Mouse (Mus musculus) liver, embryonic 14.5 days (tissue): Measurements from ENCODE around the gene Cnpy4. TPM values are rescaled to one million over a fixed set of nuclear protein-coding genes. Genes with fewer than 3 reads are reported as not detected.

Experiments
- ATAC-seq: fragments of 200-750 bp; cut with Nextera tagmentation; 2 replicates; pipeline ENCODE4 v1.8.0; 2017; ENCODE audit warnings: moderate number of reproducible peaks, mild to moderate bottlenecking, moderate library complexity; ENCODE audit not compliant: insufficient read depth
- DNase-seq, 3 experiments: peaks; one replicate each; pipeline ENCODE4 v3.0.0-alpha.2; 2012 to 2013; ENCODE audit warnings: low read depth in 3 of 3, low spot score in 3 of 3
- H3K27ac ChIP-seq: fragments of 300-500 bp; sonication (generic); 2 replicates; pipeline ENCODE4 v1.5.1; 2014; ENCODE audit warnings: moderate library complexity, mild to moderate bottlenecking, control low read depth, inconsistent platforms
- H3K27me3 ChIP-seq: fragments of 300-500 bp; sonication (generic); 2 replicates; pipeline ENCODE4 v1.6.1; 2014; ENCODE audit warnings: mild to moderate bottlenecking, low read length, moderate library complexity; ENCODE audit not compliant: control insufficient read depth, insufficient read depth
- H3K36me3 ChIP-seq: fragments of 300-500 bp; sonication (generic); replicated peaks from 2 replicates; pipeline ENCODE4 v1.6.1; 2014; ENCODE audit warnings: low read depth; ENCODE audit not compliant: control insufficient read depth, insufficient read depth
- H3K4me1 ChIP-seq, 2 experiments: fragments of 200-500 bp in 1 of 2; fragments of 300-500 bp in 1 of 2; sonication (generic) in 1 of 2; replicated peaks; 2 replicates each; pipeline ENCODE4 v1.6.1; 2012 to 2014; ENCODE audit warnings: antibody characterized with exemption in 1 of 2, inconsistent platforms in 1 of 2, low read length in 1 of 2; ENCODE audit not compliant: control insufficient read depth in 2 of 2, insufficient read depth in 2 of 2
- H3K4me2 ChIP-seq: fragments of 300-500 bp; sonication (generic); 2 replicates; pipeline ENCODE4 v1.6.1; 2014; ENCODE audit warnings: low read depth, mild to moderate bottlenecking, control low read depth, moderate library complexity
- H3K4me3 ChIP-seq, 2 experiments: fragments of 200-500 bp in 1 of 2; fragments of 300-500 bp in 1 of 2; sonication (generic) in 1 of 2; 2 replicates each; pipeline ENCODE4 v1.5.1; 2012 to 2014; ENCODE audit warnings: low read depth in 2 of 2, low read length in 2 of 2, mild to moderate bottlenecking in 2 of 2, control low read depth in 1 of 2, inconsistent platforms in 1 of 2, moderate library complexity in 1 of 2; ENCODE audit not compliant: insufficient read depth in 1 of 2
- H3K9ac ChIP-seq: fragments of 300-500 bp; sonication (generic); replicated peaks from 2 replicates; pipeline ENCODE4 v1.6.1; 2014; ENCODE audit warnings: mild to moderate bottlenecking, control low read depth, moderate library complexity
- H3K9me3 ChIP-seq: fragments of 300-500 bp; sonication (generic); 2 replicates; pipeline ENCODE4 v1.6.1; 2016; ENCODE audit warnings: low read length, mixed read lengths; ENCODE audit not compliant: control insufficient read depth
- CTCF ChIP-seq: IDR thresholded peaks from 2 replicates; pipeline ENCODE4 v1.5.1; 2016; ENCODE audit warnings: antibody characterized with exemption, low read depth, control low read depth
- EP300 ChIP-seq: IDR thresholded peaks from 2 replicates; pipeline ENCODE4 v1.6.1; 2016; ENCODE audit warnings: antibody characterized with exemption, low read depth
- WGBS: fragments of 180-500 bp; shearing (Covaris S2); extraction: QIAGEN DNeasy Blood & Tissue Kit; methylation state at CpG from one replicate; pipeline ENCODE4 v1.1.7; 2014; ENCODE audit not compliant: insufficient replicate concordance; 5-methylcytosine and 5-hydroxymethylcytosine counted together
- polyA plus RNA-seq, 2 experiments: library from polyadenylated mRNA; depleted of rRNA in 1 of 2; stranded (reverse) in 1 of 2; unstranded in 1 of 2; fragments of >200 nt; fragmentation: Nextera tagmentation in 1 of 2; extraction: Ambion mirVana in 1 of 2; gene quantifications; 2 replicates each; pipeline versions ENCODE4 v1.2.1 to v1.2.3; 2012 to 2014

Cnpy4 gene
- polyA plus RNA-seq, 2 experiments = 9.5 to 12.6 TPM

DNA sequence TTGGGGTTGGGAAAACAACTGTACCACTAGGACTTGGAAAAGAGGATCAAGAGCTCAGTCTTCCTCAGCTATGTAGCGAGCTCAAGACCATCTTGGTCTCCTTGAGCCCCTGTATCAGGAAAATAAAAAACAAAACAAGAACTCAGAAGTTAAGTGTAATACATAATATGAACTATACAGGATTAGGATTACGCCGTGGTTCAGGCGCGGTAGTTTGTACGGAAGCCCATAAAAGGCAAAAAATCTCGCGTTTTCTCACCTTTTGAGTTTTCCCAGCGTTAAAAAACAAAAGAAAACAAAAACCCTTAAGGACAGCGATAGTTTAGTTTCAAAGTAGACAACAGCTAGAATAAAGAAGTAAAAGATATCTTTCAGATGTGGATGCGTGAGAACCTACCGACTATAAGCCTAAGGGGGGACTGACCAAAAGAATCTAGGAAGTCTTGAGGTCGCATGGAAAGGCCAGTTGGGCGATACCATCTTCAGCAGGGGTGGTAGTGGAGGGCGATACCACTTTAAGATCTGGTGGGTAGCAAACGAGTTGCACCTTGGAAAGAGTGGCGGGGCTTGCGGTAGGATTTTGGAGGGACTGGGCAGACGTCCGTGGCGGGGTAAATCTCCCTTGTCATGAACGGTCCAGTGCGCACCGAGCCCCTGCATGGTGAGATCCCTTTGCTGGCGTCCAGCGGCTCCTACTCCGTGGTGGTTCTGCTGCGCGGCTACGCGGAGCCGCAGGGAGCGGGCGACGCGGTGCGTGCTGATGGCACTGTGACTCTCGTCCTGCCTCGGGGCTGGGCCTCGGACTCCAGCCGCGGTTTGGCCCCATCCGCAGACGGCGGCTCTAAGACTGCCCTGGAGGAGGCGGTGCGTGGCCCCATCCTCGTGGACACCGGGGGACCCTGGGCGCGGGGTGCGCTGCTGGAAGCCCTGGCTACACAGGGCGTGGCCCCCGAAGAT, 6.8 kb downstream of the Cnpy4 start, which contains the start of gene Mblac1:
Mblac1 (plus strand) TSS at position 544 of the 957 bp plus-strand sequence.
- ATAC-seq (peak; percentile 80), DNase-seq (peak; percentile 79 to 84 (median 82))
- H3K27ac ChIP-seq = peak within 1 kb of the TSS; percentile 22; the same call in 1 of the 2 replicates
- peaks cover 0 to 6% of the 10 kb centered on the region in 2 experiments; a peak in 3 of 4 replicates for H3K4me1 ChIP-seq
- H3K27me3 ChIP-seq = no peaks in the 10 kb centered on the region
- peak within 1 kb of the TSS; percentile 74 to 81 for H3K4me3 ChIP-seq
- no peaks in the 10 kb centered on the region for H3K9me3 ChIP-seq
- WGBS = 5% methylated on average over 54 of the region's 54 CpGs
- peak; percentile 20; the same call in 1 of the 2 replicates for TF ChIP-seq EP300
- TF ChIP-seq CTCF = no peak
- H3K36me3 ChIP-seq = peaks cover 5% of the 10 kb centered on the region; the same call in 1 of the 2 replicates
- H3K9ac ChIP-seq = peak within 1 kb of the TSS; percentile 83
- H3K4me2 ChIP-seq = peak within 1 kb of the TSS; percentile 82

DNA sequence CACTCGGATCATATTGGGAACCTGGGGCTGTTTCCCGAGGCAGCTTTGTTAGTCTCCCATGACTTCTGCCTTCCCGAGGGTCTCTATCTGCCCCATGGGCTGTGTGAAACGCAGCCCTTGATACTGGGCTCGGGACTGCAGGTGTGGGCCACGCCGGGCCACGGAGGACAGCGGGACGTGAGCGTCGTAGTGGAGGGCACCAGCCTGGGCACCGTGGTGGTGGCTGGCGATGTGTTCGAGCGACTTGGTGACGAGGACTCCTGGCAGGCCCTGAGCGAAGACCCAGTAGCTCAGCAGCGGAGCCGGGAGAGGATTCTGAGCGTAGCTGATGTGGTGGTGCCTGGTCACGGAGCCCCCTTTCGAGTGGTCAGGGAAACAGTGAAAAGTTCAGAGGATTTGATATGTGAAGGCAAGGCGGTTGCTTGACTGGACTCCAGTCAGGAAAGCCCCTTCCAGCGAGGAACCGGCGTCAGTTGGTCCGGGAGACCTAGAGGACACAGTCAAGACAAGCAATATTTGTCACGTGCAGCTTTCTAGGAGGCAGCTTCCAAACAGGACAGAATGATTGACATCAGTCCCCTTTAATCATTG, 7.6 kb downstream of the Cnpy4 start:
- peak overlapping the region; percentile 82 for H3K4me2 ChIP-seq
- H3K4me3 ChIP-seq = peak overlapping the region; percentile 74 to 81
- ATAC-seq (peak; percentile 56), DNase-seq (no peak)
- peak overlapping the region; percentile 83 for H3K9ac ChIP-seq
- no peaks in the 10 kb centered on the region for H3K9me3 ChIP-seq
- H3K27me3 ChIP-seq = no peaks in the 10 kb centered on the region
- peaks cover 0 to 6% of the 10 kb centered on the region in 2 experiments; a peak in 3 of 4 replicates for H3K4me1 ChIP-seq
- no peak overlapping the region; the same call in 1 of the 2 replicates for H3K27ac ChIP-seq
- peaks cover 5% of the 10 kb centered on the region; the same call in 1 of the 2 replicates for H3K36me3 ChIP-seq
- WGBS = 3% methylated on average over 29 of the region's 29 CpGs
- no peak for TF ChIP-seq CTCF
- TF ChIP-seq EP300 = no peak

DNA sequence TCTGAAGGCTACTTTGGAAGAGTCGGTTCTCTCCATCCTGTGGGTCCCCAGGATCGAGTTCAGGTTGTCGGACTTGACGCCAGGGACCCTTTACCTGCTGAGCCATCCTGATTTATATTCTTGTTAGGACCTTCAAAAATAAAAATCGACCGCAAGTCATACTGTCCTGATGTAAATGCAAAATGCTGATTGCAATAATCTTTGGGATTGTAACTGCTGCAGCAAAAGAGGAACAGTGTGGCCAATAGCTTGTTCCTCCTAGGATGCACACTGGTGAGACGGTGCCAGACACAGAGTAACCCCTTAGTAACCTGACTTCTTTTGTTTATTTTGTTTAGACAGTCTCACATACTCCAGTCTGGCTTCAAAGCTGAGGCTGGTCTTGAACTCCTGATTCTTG, 8.2 kb downstream of the Cnpy4 start:
- no peaks in the 10 kb centered on the region for H3K27me3 ChIP-seq
- peaks cover 3% of the 10 kb centered on the region; the same call in 1 of the 2 replicates for H3K36me3 ChIP-seq
- DNase-seq (no peak), ATAC-seq (no peak)
- 60% methylated on average over 7 of the region's 7 CpGs for WGBS
- no peak overlapping the region for H3K9ac ChIP-seq
- no peak overlapping the region for H3K27ac ChIP-seq
- peaks cover 0 to 6% of the 10 kb centered on the region in 2 experiments; a peak in 3 of 4 replicates for H3K4me1 ChIP-seq
- peak overlapping the region in 1 of 2 experiments; percentile 74; a peak in 2 of 4 replicates for H3K4me3 ChIP-seq
- no peak for TF ChIP-seq CTCF
- no peak for TF ChIP-seq EP300
- H3K9me3 ChIP-seq = no peaks in the 10 kb centered on the region
- peak overlapping the region; percentile 82 for H3K4me2 ChIP-seq

GRCm38 (mm10) chr5:138199576-138199975, 12.3 kb downstream of the Cnpy4 start:
- H3K9me3 ChIP-seq = no peaks in the 10 kb centered on the region; the same call in 1 of the 2 replicates
- no peak overlapping the region for H3K27ac ChIP-seq
- WGBS = 13% methylated on average over 1 of the region's 1 CpGs
- peak; percentile 39 for TF ChIP-seq CTCF
- TF ChIP-seq EP300 = no peak
- no peak overlapping the region for H3K4me3 ChIP-seq
- ATAC-seq (no peak), DNase-seq (no peak)
- H3K36me3 ChIP-seq = no peaks in the 10 kb centered on the region
- no peak overlapping the region for H3K4me2 ChIP-seq
- H3K27me3 ChIP-seq = no peaks in the 10 kb centered on the region
- no peak overlapping the region for H3K9ac ChIP-seq
- H3K4me1 ChIP-seq = no peaks in the 10 kb centered on the region; a peak in 1 of 4 replicates
